9 mouse cellular contexts compared by ENCODE assay signal in genomic region chr13:49178839-49179585, GRCm38 (mm10). TPM values are rescaled to one million over a fixed set of nuclear protein-coding genes. Genes with fewer than 3 reads are reported as not detected.
DNase-seq lines count a peak whose midpoint lies in the region; ATAC-seq and TF ChIP-seq lines count a peak whose summit lies in the region.
"Had no signal": no experiment of that assay in that cellular context is flagged by ENCODE, and none has a peak within 500 bp of the region (broad histone marks: within the 10 kb centered on the region; RNA-seq: fewer than 3 reads in every experiment).

No protein-coding gene starts in this region.

- 49% methylated on average over 19 of the region's 19 CpGs for WGBS in embryonic facial prominence, embryonic 12.5 days
- WGBS in embryonic facial prominence, embryonic 10.5 days: 59% methylated on average over 19 of the region's 19 CpGs
- WGBS in heart, adult 2 months: 37% methylated on average over 19 of the region's 19 CpGs
- 59% methylated on average over 18 of the region's 19 CpGs for WGBS in kidney, postnatal 0 days
- WGBS in limb, embryonic 15.5 days: 50% methylated on average over 19 of the region's 19 CpGs

- no peak overlapping the region for H3K4me2 ChIP-seq in embryonic facial prominence, embryonic 12.5 days (replicated peaks)
- no peak overlapping the region for H3K4me2 ChIP-seq in kidney, postnatal 0 days (ENCODE audit: low read length)
- H3K4me2 ChIP-seq in limb, embryonic 15.5 days: no peak overlapping the region

- peaks cover 7% of the 10 kb centered on the region; the same call in 1 of the 2 replicates for H3K4me1 ChIP-seq in embryonic facial prominence, embryonic 12.5 days
- peaks cover 28% of the 10 kb centered on the region for H3K4me1 ChIP-seq in embryonic facial prominence, embryonic 10.5 days
- H3K4me1 ChIP-seq in heart, adult 2 months (ENCODE audit: control insufficient read depth, insufficient read depth, low read length): peaks cover 7% of the 10 kb centered on the region
- no peaks in the 10 kb centered on the region for H3K4me1 ChIP-seq in kidney, postnatal 0 days (replicated peaks; ENCODE audit: insufficient read depth, low read length)
- H3K4me1 ChIP-seq in limb, embryonic 15.5 days: peaks cover 20% of the 10 kb centered on the region

- H3K27me3 ChIP-seq in embryonic facial prominence, embryonic 12.5 days: no peaks in the 10 kb centered on the region
- no peaks in the 10 kb centered on the region for H3K27me3 ChIP-seq in embryonic facial prominence, embryonic 10.5 days (replicated peaks; ENCODE audit: low read depth, poor library complexity, severe bottlenecking)
- H3K27me3 ChIP-seq in heart, adult 2 months (ENCODE audit: control insufficient read depth, insufficient read depth, low read length): no peaks in the 10 kb centered on the region
- H3K27me3 ChIP-seq in kidney, postnatal 0 days (ENCODE audit: insufficient read depth, low read length): no peaks in the 10 kb centered on the region
- no peaks in the 10 kb centered on the region for H3K27me3 ChIP-seq in limb, embryonic 15.5 days

- H3K9ac ChIP-seq in embryonic facial prominence, embryonic 12.5 days: no peak overlapping the region
- no peak overlapping the region; the same call in 1 of the 2 replicates for H3K9ac ChIP-seq in heart, adult 2 months (ENCODE audit: low read depth, low read length)
- no peak overlapping the region for H3K9ac ChIP-seq in kidney, postnatal 0 days (ENCODE audit: low read depth, low read length)
- no peak overlapping the region for H3K9ac ChIP-seq in limb, embryonic 15.5 days

- TF ChIP-seq POLR2A in heart, adult 2 months (IDR thresholded peaks at IDR 0.05; ENCODE audit: insufficient read depth, low read depth, low read length): peak; percentile 22; the same call in 1 of the 2 replicates

- H3K79me2 ChIP-seq in heart, adult 2 months (replicated peaks; ENCODE audit: control insufficient read depth, insufficient read depth, low read length): no peaks in the 10 kb centered on the region

- H3K4me3 ChIP-seq in embryonic facial prominence, embryonic 12.5 days: no peak overlapping the region
- no peak overlapping the region for H3K4me3 ChIP-seq in embryonic facial prominence, embryonic 10.5 days
- no peak overlapping the region for H3K4me3 ChIP-seq in heart, adult 2 months
- no peak overlapping the region for H3K4me3 ChIP-seq in kidney, postnatal 0 days (replicated peaks; ENCODE audit: low read depth, low read length)
- no peak overlapping the region for H3K4me3 ChIP-seq in limb, embryonic 15.5 days

- H3K27ac ChIP-seq in embryonic facial prominence, embryonic 12.5 days: no peak overlapping the region
- H3K27ac ChIP-seq in embryonic facial prominence, embryonic 10.5 days (replicated peaks): no peak overlapping the region
- H3K27ac ChIP-seq in heart, adult 2 months: peak overlapping the region; percentile 61
- no peak overlapping the region for H3K27ac ChIP-seq in kidney, postnatal 0 days
- H3K27ac ChIP-seq in limb, embryonic 15.5 days: peak overlapping the region; percentile 77
- H3K27ac ChIP-seq: macrophage had no signal

- TF ChIP-seq CTCF in heart, adult 2 months (IDR thresholded peaks at IDR 0.05): no peak
- no peak for TF ChIP-seq CTCF in kidney, postnatal 0 days (IDR thresholded peaks at IDR 0.05; ENCODE audit: low read depth)

- TF ChIP-seq EP300 in heart, adult 2 months (IDR thresholded peaks at IDR 0.05; ENCODE audit: insufficient read depth, low read depth, low read length): peak; percentile 86

- ATAC-seq in embryonic facial prominence, embryonic 12.5 days (ENCODE audit: insufficient number of reproducible peaks, insufficient read depth, low FRiP score, low TSS enrichment): peak; percentile 54; the same call in 1 of the 2 replicates
- no peak for ATAC-seq in kidney, postnatal 0 days (replicated peaks; ENCODE audit: low FRiP score, low read depth)
- ATAC-seq in limb, embryonic 15.5 days (ENCODE audit: insufficient number of reproducible peaks, low FRiP score, low TSS enrichment, low read depth): peak; percentile 62

- H3K9me3 ChIP-seq in embryonic facial prominence, embryonic 12.5 days: no peaks in the 10 kb centered on the region
- H3K9me3 ChIP-seq in embryonic facial prominence, embryonic 10.5 days: no peaks in the 10 kb centered on the region
- H3K9me3 ChIP-seq in kidney, postnatal 0 days (replicated peaks; ENCODE audit: low read length): no peaks in the 10 kb centered on the region
- no peaks in the 10 kb centered on the region for H3K9me3 ChIP-seq in limb, embryonic 15.5 days

- DNase-seq in embryonic facial prominence, embryonic 10.5 days (ENCODE audit: low spot score): no peak
- peak; percentile 91 to 92 for DNase-seq in cerebellum, postnatal 36 days
- peak; percentile 77 to 85 for DNase-seq in heart, adult 2 months
- DNase-seq in kidney, postnatal 0 days (ENCODE audit: low spot score): peak; percentile 40
- peak; percentile 74 for DNase-seq in right cerebral cortex, postnatal 14 days
- DNase-seq in natural killer cell, adult 2 months (ENCODE audit: low spot score in 2 of 2): no peak

- intact Hi-C loops in heart, adult 2 months (cut with DNase I): loop anchor here (10.0 kb wide), 1 partner anchor 304 kb away; the partner anchor contains the start of gene Phf2

- H3K36me3 ChIP-seq in embryonic facial prominence, embryonic 12.5 days: no peaks in the 10 kb centered on the region
- no peaks in the 10 kb centered on the region for H3K36me3 ChIP-seq in embryonic facial prominence, embryonic 10.5 days (replicated peaks)
- no peaks in the 10 kb centered on the region for H3K36me3 ChIP-seq in heart, adult 2 months (ENCODE audit: control insufficient read depth, insufficient read depth, low read length)
- no peaks in the 10 kb centered on the region for H3K36me3 ChIP-seq in kidney, postnatal 0 days (ENCODE audit: insufficient read depth, low read length)
- no peaks in the 10 kb centered on the region for H3K36me3 ChIP-seq in limb, embryonic 15.5 days

RNA-seq across cellular contexts. Expression of gene Ninj1, which starts 8.3 kb away (rescaled TPM):
- polyA plus RNA-seq in embryonic facial prominence, embryonic 12.5 days (2016; fragmentation: Nextera tagmentation; extraction: Ambion mirVana): 42.6 TPM in 2 replicates
- polyA plus RNA-seq in embryonic facial prominence, embryonic 10.5 days (2016; fragmentation: Nextera tagmentation; extraction: Ambion mirVana): 26.6 and 28.0 TPM in 2 replicates
- total RNA-seq in heart, adult 2 months (2021): 100 to 1,000 TPM; 108 to 152 TPM
- polyA plus RNA-seq in heart, adult 2 months (2012; rRNA removed): 157 and 220 TPM in 2 replicates
- polyA plus RNA-seq in kidney, postnatal 0 days (2015; fragmentation: Nextera tagmentation; extraction: Ambion mirVana): 122 and 127 TPM in 2 replicates
- 56.0 and 62.4 TPM in 2 replicates for polyA plus RNA-seq in limb, embryonic 15.5 days (2015; fragmentation: Nextera tagmentation; extraction: Ambion mirVana)

RNA-seq across cellular contexts. Expression of gene Wnk2, which starts 31.2 kb away (rescaled TPM):
- polyA plus RNA-seq in embryonic facial prominence, embryonic 12.5 days (2016; fragmentation: Nextera tagmentation; extraction: Ambion mirVana): 3.0 and 3.9 TPM in 2 replicates
- polyA plus RNA-seq in embryonic facial prominence, embryonic 10.5 days (2016; fragmentation: Nextera tagmentation; extraction: Ambion mirVana): 2.7 and 2.8 TPM in 2 replicates
- total RNA-seq in heart, adult 2 months (2021): 10 to 100 TPM; 66.7 to 79.4 TPM
- polyA plus RNA-seq in heart, adult 2 months (2012; rRNA removed): 28.7 and 30.9 TPM in 2 replicates
- 0.50 and 0.60 TPM in 2 replicates for polyA plus RNA-seq in kidney, postnatal 0 days (2015; fragmentation: Nextera tagmentation; extraction: Ambion mirVana)
- polyA plus RNA-seq in limb, embryonic 15.5 days (2015; fragmentation: Nextera tagmentation; extraction: Ambion mirVana): 1.6 TPM in 2 replicates
- polyA plus RNA-seq: macrophage had no signal

RNA-seq across cellular contexts. Expression of gene Card19, which starts 36.8 kb away (rescaled TPM):
- 50.3 and 55.7 TPM in 2 replicates for polyA plus RNA-seq in embryonic facial prominence, embryonic 12.5 days (2016; fragmentation: Nextera tagmentation; extraction: Ambion mirVana)
- 31.6 and 35.0 TPM in 2 replicates for polyA plus RNA-seq in embryonic facial prominence, embryonic 10.5 days (2016; fragmentation: Nextera tagmentation; extraction: Ambion mirVana)
- total RNA-seq in heart, adult 2 months (2021): 100 to 1,000 TPM; 138 to 184 TPM
- 179 and 234 TPM in 2 replicates for polyA plus RNA-seq in heart, adult 2 months (2012; rRNA removed)
- 71.3 and 77.0 TPM in 2 replicates for polyA plus RNA-seq in kidney, postnatal 0 days (2015; fragmentation: Nextera tagmentation; extraction: Ambion mirVana)
- polyA plus RNA-seq in limb, embryonic 15.5 days (2015; fragmentation: Nextera tagmentation; extraction: Ambion mirVana): 64.6 and 76.8 TPM in 2 replicates

Comparison
In these comparisons a context has a peak if more than half of its experiments do, and no peak if none do; other contexts are left out.
1. H3K27ac ChIP-seq: peak in heart, adult 2 months (single experiment) and limb, embryonic 15.5 days (single experiment); none in embryonic facial prominence, embryonic 12.5 days (single experiment), embryonic facial prominence, embryonic 10.5 days (single experiment) and kidney, postnatal 0 days (single experiment).
2. DNase-seq: peak in cerebellum, postnatal 36 days (2 of 2), heart, adult 2 months (2 of 2), kidney, postnatal 0 days (single experiment) and right cerebral cortex, postnatal 14 days (single experiment); none in embryonic facial prominence, embryonic 10.5 days (single experiment) and natural killer cell, adult 2 months (0 of 2).